ENCODE assay signal across 8 mouse cellular contexts in the genomic region with DNA sequence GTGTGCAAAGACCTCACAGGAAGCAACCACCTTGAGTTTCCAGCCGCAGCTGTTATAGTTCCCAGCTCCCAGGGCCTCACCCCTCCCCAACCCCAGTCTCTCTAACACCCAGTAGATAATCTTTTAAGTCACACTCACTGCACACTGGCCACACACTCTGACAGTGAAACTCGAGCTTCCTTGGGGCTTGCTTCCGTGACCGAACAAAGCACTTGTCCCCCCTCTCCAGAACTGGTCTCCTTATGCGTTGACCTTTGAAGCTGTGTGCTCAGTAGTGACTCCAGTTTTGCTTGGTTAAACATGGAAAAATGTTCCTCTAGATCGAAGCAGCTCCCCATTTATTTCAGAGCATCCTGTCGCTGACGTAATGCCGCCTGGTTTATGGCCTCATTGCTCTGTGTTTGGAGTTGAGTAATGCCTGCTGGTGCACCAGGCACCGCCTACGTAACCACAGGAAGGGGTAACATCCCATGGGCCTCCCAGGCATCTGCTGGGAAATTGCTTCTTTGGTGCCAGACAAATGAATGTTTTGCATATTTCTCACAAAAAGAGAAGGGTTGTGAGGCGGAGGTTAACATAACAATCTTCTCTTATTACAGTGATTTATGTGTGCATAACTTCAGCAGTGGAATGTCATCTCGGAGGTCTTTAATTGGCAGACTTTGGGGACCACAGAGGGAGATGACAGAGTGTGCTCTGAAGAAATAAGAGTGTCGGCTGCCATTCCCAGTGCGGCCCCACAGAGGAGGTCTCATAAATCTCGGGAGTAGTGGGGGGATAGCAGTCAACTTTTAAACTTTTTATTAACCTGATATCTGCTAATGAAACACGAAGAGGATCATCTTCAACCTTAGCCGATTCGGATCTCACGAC.
A peak's percentile ranks its signal among the peaks of the same experiment; 100 is the strongest.
DNase-seq lines count a peak whose midpoint lies in the region; ATAC-seq and TF ChIP-seq lines count a peak whose summit lies in the region.

No protein-coding gene starts in this region.

- H3K27ac ChIP-seq in limb, embryonic 14.5 days (replicated peaks; ENCODE audit: low read depth, low read length) = no peak overlapping the region

- no peaks in the 10 kb centered on the region for H3K27me3 ChIP-seq in limb, embryonic 14.5 days (ENCODE audit: control insufficient read depth, insufficient read depth, low read length)

- TF ChIP-seq POLR2A in limb, embryonic 14.5 days (IDR thresholded peaks at IDR 0.05; ENCODE audit: borderline replicate concordance, extremely low read depth, insufficient read depth, insufficient read length) = no peak

- no peaks in the 10 kb centered on the region for H3K36me3 ChIP-seq in limb, embryonic 14.5 days (ENCODE audit: control insufficient read depth, insufficient read depth, low read length)

- H3K4me3 ChIP-seq in limb, embryonic 14.5 days (replicated peaks; ENCODE audit: low read length) = no peak overlapping the region

- peak; percentile 85 for ATAC-seq in limb, embryonic 14.5 days (ENCODE audit: low FRiP score, low read depth)

- peaks cover 9% of the 10 kb centered on the region; the same call in 1 of the 2 replicates for H3K4me1 ChIP-seq in limb, embryonic 14.5 days (ENCODE audit: control insufficient read depth, insufficient read depth, low read length)

- no peak overlapping the region for H3K9ac ChIP-seq in limb, embryonic 14.5 days (ENCODE audit: low read depth, low read length, severe bottlenecking)

- no peak overlapping the region for H3K4me2 ChIP-seq in limb, embryonic 14.5 days (replicated peaks; ENCODE audit: low read depth, low read length, severe bottlenecking)

- no peaks in the 10 kb centered on the region; the same call in 1 of the 2 replicates for H3K9me3 ChIP-seq in limb, embryonic 14.5 days (ENCODE audit: control insufficient read depth, low read length)

- WGBS in limb, embryonic 14.5 days = 34% methylated on average over 20 of the region's 20 CpGs

- peak; percentile 15 for DNase-seq in gastrocnemius, adult 18-20 months (ENCODE audit: low spot score)
- no peak for DNase-seq in gastrocnemius, adult 8-10 months (ENCODE audit: low spot score in 2 of 2)
- DNase-seq in Muller cell, postnatal 12 days (ENCODE audit: inconsistent ontology term) = peak; percentile 97
- DNase-seq in kidney, adult 11 months = peak; percentile 44
- DNase-seq in limb, embryonic 14.5 days (ENCODE audit: low spot score) = peak; percentile 70
- no peak for DNase-seq in cerebellum, postnatal 10 days
- DNase-seq in cerebellum, adult 11 months = no peak
- no peak for DNase-seq in heart, adult 9 months (ENCODE audit: low spot score in 2 of 2)

Comparison
In these comparisons a context has a peak if more than half of its experiments do, and no peak if none do; other contexts are left out.
1. DNase-seq: peak in gastrocnemius, adult 18-20 months (single experiment), Muller cell, postnatal 12 days (single experiment), kidney, adult 11 months (single experiment) and limb, embryonic 14.5 days (single experiment); none in gastrocnemius, adult 8-10 months (0 of 2), cerebellum, postnatal 10 days (0 of 2), cerebellum, adult 11 months (single experiment) and heart, adult 9 months (0 of 2).